Mouse (Mus musculus) left cerebral cortex, adult 9 months (tissue): Measurements from ENCODE around the gene Gm20390.
A peak's percentile ranks its signal among the peaks of the same experiment; 100 is the strongest.
"Not testable (repeated sequence)": the region's sequence is repeated elsewhere in the genome, so short reads cannot be mapped to it uniquely, and the experiment has no call there.

Experiments used
- DNase-seq, 2 experiments: peaks; one replicate each; pipeline ENCODE4 v3.0.0; 2022; ENCODE audit warnings: low spot score in 2 of 2

Gm20390 gene

GRCm38 (mm10) chr11:93965391-93965790 is 2.7 kb downstream of the Gm20390 start:
- peak; percentile 26 to 59 for DNase-seq

DNA sequence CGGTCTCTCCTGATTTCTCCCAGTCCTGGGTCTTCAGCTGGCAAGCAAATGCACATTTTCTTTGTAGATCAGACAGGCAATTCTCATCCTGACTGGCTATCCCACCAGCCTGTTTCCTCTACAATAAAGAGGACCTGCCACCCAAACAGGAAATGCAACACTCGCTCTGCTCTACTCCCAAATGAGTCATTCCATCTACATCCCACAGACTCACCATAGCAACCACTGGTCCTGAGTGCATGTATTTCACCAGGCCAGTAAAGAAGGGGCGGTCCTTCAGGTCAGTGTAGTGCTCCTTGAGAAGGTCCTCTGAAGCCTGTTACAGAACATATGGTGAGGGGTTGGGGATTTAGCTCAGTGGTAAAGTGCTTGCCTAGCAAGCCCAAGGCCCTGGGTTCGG is 5.1 kb downstream of the Gm20390 start:
- no peak for DNase-seq

GRCm38 (mm10) chr11:93961482-93961881 is 6.6 kb downstream of the Gm20390 start:
- DNase-seq: no peak

- DNase-seq: no peak
These were observed 10.3 kb downstream of the Gm20390 start for GRCm38 (mm10) chr11:93957746-93958145.

DNA sequence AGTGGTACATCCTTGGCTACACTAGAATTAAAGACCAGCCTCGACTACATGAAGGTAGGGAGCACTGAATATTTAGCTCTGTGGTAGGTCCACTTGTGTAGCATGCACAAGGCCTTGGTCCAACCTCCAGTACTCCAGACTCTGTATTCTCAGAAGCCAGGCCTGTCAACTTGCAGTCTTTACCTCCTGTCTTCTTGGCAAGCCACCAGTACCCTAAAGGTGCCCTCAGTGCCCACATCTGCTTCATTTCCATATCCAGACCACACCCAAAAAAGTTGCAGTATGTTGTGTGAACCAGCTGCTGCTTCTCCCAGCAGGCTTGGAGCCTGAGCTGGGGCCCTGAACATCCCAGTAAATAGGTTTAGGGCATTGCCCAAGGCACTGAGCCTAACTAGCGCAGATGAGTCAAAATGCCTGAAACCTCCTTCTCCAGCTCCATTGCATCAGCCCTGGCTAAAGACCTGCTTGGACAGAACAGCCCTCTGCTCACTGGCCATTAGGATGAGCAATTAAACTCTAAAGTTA is 11.0 kb downstream of the Gm20390 start:
- no peak for DNase-seq

- peak in 1 of 2 experiments; percentile 20 for DNase-seq
These were observed 11.9 kb downstream of the Gm20390 start, which contains the start of gene Nme2 for GRCm38 (mm10) chr11:93956159-93956558. Gene Nme2 (minus strand): TSS chr11:93956259.

GRCm38 (mm10) chr11:93955256-93956150 is 12.6 kb downstream of the Gm20390 start:
- peak; percentile 66 to 86 for DNase-seq

DNA sequence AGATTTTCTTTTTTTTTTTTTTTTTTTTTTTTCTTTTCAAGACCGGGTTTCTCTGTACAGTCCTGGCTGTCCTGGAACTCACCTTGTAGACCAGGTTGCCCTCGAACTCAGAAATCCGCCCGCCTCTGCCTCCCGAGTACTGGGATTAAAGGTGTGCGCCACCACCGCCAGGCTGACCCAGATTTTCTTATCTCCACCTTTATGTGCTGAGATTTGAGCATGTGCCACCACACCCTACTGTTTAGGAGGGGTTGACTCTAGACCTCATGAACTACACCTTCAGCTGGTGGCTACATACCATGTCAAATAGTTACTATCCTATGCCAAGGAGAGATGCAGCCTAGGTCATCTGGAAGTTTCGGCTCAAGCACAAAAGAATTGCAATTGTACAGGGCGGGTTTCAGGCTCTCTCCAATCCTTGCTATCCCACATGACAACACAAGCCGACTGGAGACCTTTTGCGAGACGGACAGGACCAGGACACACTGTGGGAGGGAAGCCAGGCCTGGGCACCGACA is 13.3 kb downstream of the Gm20390 start:
- peak in 1 of 2 experiments; percentile 33 for DNase-seq

GRCm38 (mm10) chr11:93952376-93952775 is 15.7 kb downstream of the Gm20390 start:
- DNase-seq: no peak

GRCm38 (mm10) chr11:93950045-93950444 is 18.0 kb downstream of the Gm20390 start:
- no peak for DNase-seq

DNA sequence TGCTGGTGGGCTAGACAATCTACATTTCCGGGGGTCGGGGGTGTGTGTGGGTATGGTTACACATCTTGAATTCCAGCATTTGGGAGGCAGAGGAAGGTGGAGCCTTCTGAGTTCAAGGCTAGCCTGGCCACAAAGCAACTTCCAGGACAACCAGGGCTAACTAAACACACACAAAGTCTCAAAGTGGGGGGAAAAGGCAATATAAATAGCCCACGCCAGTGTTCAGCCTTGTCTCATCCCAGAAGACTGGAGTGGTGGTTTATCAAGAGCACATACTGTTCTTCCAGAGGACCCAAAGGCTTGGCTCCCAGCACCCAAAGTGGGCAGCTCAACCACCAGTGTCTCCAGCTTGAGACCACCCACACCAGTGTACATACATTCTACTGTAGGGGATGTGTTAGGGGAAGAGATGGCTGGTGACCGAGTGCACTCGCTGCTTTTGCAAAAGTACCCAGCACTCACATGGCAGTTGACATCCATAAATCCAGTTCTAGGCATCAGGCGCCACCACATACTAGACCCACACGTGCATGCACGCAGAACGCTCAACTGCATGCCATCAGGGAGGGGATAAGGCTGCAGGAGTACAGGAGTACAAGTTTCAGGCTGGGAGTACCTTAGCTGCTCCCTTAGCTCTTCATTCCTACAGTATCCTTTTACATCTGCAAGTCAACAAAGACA is 19.1 kb downstream of the Gm20390 start:
- no peak for DNase-seq

DNA sequence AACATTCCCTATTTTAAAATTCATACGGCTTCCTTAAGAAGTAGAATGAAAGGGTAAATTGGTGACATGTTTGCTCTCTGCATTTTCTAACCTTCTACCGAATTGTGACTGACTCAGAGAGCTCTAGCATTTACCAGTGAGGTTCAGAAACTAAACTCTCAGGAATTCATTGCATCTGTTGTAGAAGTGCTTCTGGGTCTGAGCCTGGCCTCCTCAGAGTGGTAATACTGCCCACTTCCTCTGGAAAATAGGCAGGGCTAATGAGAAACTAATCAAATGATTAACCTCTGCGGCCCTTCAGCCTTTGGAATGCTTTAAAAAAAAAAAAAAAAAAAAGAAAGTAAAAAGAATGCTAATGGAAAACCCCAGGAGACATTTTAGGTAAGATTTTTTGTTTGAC is 23.1 kb downstream of the Gm20390 start:
- no peak for DNase-seq

- no peak for DNase-seq
These were observed 27.2 kb downstream of the Gm20390 start for GRCm38 (mm10) chr11:93940906-93941305.

DNA sequence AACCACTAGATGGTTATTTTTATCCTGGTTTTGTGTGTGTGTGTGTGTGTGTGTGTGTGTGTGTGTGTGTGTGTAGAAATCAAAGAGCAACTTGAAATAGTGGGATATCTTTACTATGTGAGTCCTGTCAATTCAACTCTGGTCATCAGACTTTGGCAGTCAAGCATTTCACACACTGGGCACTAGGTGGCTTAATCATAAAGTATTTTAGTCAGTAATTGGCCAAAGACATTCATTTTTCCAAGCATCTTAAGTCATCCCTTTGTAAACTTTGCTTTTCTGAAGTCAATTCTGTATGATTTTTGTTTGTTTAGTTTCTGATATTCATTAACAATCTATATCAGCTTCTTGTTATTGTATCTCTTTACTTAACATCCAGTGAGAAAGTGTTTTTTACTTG is 39.0 kb downstream of the Gm20390 start:
- DNase-seq: no peak

GRCm38 (mm10) chr11:93915019-93915418 is 53.1 kb downstream of the Gm20390 start:
- DNase-seq: not testable (repeated sequence)

GRCm38 (mm10) chr11:93911603-93912002 is 56.5 kb downstream of the Gm20390 start:
- DNase-seq: no peak

- DNase-seq: no peak
These were observed 59.3 kb downstream of the Gm20390 start for GRCm38 (mm10) chr11:93908829-93909228.

DNA sequence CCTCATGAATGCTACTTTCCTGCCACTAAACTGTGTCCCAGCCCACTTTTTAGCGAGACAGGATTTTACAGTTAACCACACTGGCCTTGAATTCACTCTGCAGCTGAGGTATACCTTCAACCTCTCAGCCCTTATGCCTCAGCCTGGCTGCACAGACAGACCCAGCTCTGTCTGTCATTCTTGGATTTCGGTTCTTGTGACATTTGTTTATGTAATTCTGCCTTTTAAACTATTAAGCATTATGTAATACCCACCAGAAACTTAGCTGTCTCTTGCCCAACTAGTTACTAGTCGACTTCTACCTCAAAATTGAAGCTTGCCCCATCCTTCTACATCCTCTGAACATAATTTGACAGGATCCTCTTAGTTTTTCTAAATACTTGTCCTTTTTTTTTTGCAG is 60.3 kb downstream of the Gm20390 start:
- no peak for DNase-seq

DNA sequence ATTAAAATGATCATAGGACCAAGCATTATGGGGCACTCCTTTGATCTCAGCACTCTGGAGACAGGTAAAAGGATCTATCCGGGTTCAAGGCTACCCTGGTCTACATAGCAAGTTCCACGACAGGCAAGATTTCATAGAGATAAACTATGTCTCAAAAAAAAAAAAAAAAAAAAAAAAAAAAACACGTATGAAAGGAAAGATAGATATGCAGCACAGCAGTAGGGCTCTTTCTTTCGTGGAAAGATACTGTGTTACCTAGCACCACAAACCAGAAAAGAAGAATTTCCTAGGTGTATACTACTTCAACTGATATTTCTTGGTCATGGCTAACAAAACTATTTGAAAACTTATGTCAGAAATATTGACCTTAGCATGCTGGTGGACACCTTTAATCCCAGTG is 61.3 kb downstream of the Gm20390 start:
- DNase-seq: no peak
